Comparison of ENCODE assay signal across 8 mouse cellular contexts in genomic region chr5:100632540-100633129, GRCm38 (mm10). TPM values are rescaled to one million over a fixed set of nuclear protein-coding genes. Genes with fewer than 3 reads are reported as not detected.
DNase-seq lines count a peak whose midpoint lies in the region; ATAC-seq and TF ChIP-seq lines count a peak whose summit lies in the region.

No protein-coding gene starts in this region.

- H3K4me1 ChIP-seq in embryonic facial prominence, embryonic 14.5 days (ENCODE audit: control insufficient read depth, insufficient read depth, low read length), result no peaks in the 10 kb centered on the region
- H3K4me1 ChIP-seq in embryonic facial prominence, embryonic 10.5 days, result peaks cover 12% of the 10 kb centered on the region; the same call in 1 of the 2 replicates
- 0 out of 2 replicates have a peak, but pooled peaks cover 3% of the 10 kb centered on the region for H3K4me1 ChIP-seq in kidney, embryonic 16.5 days (ENCODE audit: insufficient read depth, low read length)
- no peaks in the 10 kb centered on the region for H3K4me1 ChIP-seq in stomach, postnatal 0 days (replicated peaks; ENCODE audit: control insufficient read depth, insufficient read depth)

- no peak overlapping the region for H3K4me3 ChIP-seq in embryonic facial prominence, embryonic 14.5 days (ENCODE audit: low read depth, low read length)
- H3K4me3 ChIP-seq in embryonic facial prominence, embryonic 10.5 days, result no peak overlapping the region
- no peak overlapping the region for H3K4me3 ChIP-seq in kidney, embryonic 16.5 days (ENCODE audit: low read length)
- no peak overlapping the region for H3K4me3 ChIP-seq in stomach, postnatal 0 days (ENCODE audit: low read depth, low read length)

- peak; percentile 73 for DNase-seq in embryonic facial prominence, embryonic 14.5 days (ENCODE audit: low spot score)
- DNase-seq in embryonic facial prominence, embryonic 10.5 days (ENCODE audit: low spot score), result no peak
- peak; percentile 21 to 61 for DNase-seq in urinary bladder, adult 18-20 months (ENCODE audit: low spot score in 2 of 2)
- DNase-seq in urinary bladder, postnatal 25 days (ENCODE audit: low spot score), result no peak
- peak; percentile 62 for DNase-seq in stomach, postnatal 0 days (ENCODE audit: low spot score)
- DNase-seq in cerebellum, adult 9-10 months, result no peak
- no peak for DNase-seq in ovary, postnatal 36 days (ENCODE audit: low spot score)

- no peak for TF ChIP-seq CTCF in stomach, postnatal 0 days (IDR thresholded peaks at IDR 0.05; ENCODE audit: low read depth)

- no peaks in the 10 kb centered on the region for H3K9me3 ChIP-seq in embryonic facial prominence, embryonic 14.5 days (ENCODE audit: control insufficient read depth, low read length)
- H3K9me3 ChIP-seq in embryonic facial prominence, embryonic 10.5 days, result no peaks in the 10 kb centered on the region
- H3K9me3 ChIP-seq in kidney, embryonic 16.5 days (ENCODE audit: low read length), result no peaks in the 10 kb centered on the region
- no peaks in the 10 kb centered on the region for H3K9me3 ChIP-seq in stomach, postnatal 0 days (ENCODE audit: control insufficient read depth, low read length)

- no peak overlapping the region for H3K4me2 ChIP-seq in embryonic facial prominence, embryonic 14.5 days (ENCODE audit: low read depth, low read length)
- no peak overlapping the region for H3K4me2 ChIP-seq in kidney, embryonic 16.5 days (replicated peaks; ENCODE audit: low read depth, low read length)
- H3K4me2 ChIP-seq in stomach, postnatal 0 days (replicated peaks; ENCODE audit: low read depth), result no peak overlapping the region

- 74% methylated on average over 8 of the region's 8 CpGs for whole genome bisulfite sequencing in embryonic facial prominence, embryonic 14.5 days
- WGBS in embryonic facial prominence, embryonic 10.5 days, result 82% methylated on average over 8 of the region's 8 CpGs
- WGBS in kidney, embryonic 16.5 days, result 71% methylated on average over 8 of the region's 8 CpGs
- 52% methylated on average over 8 of the region's 8 CpGs for WGBS in stomach, postnatal 0 days

- H3K9ac ChIP-seq in embryonic facial prominence, embryonic 14.5 days (ENCODE audit: low read depth, low read length), result no peak overlapping the region
- no peak overlapping the region for H3K9ac ChIP-seq in kidney, embryonic 16.5 days (replicated peaks; ENCODE audit: low read length)
- H3K9ac ChIP-seq in stomach, postnatal 0 days (ENCODE audit: low read length), result no peak overlapping the region

- H3K27me3 ChIP-seq in embryonic facial prominence, embryonic 14.5 days (replicated peaks; ENCODE audit: control insufficient read depth, insufficient read depth, low read length), result no peaks in the 10 kb centered on the region
- H3K27me3 ChIP-seq in embryonic facial prominence, embryonic 10.5 days (replicated peaks; ENCODE audit: low read depth, poor library complexity, severe bottlenecking), result no peaks in the 10 kb centered on the region
- no peaks in the 10 kb centered on the region for H3K27me3 ChIP-seq in kidney, embryonic 16.5 days (ENCODE audit: insufficient read depth, low read length)
- H3K27me3 ChIP-seq in stomach, postnatal 0 days (ENCODE audit: control insufficient read depth, insufficient read depth, low read length), result no peaks in the 10 kb centered on the region

- ATAC-seq in embryonic facial prominence, embryonic 14.5 days (ENCODE audit: low read depth), result 0 out of 2 replicates have a peak, but pooled peaks have one; percentile 62
- ATAC-seq in kidney, embryonic 16.5 days (ENCODE audit: low FRiP score, low TSS enrichment), result peak; percentile 72; the same call in 1 of the 2 replicates
- ATAC-seq in stomach, postnatal 0 days (ENCODE audit: low FRiP score, low TSS enrichment), result peak; percentile 95

- TF ChIP-seq EP300 in stomach, postnatal 0 days (optimal IDR thresholded peaks at IDR 0.05), result no peak

- no peak overlapping the region for H3K27ac ChIP-seq in embryonic facial prominence, embryonic 14.5 days (replicated peaks; ENCODE audit: low read depth, low read length)
- no peak overlapping the region for H3K27ac ChIP-seq in embryonic facial prominence, embryonic 10.5 days (replicated peaks)
- no peak overlapping the region for H3K27ac ChIP-seq in kidney, embryonic 16.5 days (ENCODE audit: low read length)
- H3K27ac ChIP-seq in stomach, postnatal 0 days (replicated peaks), result peak overlapping the region; percentile 72

- H3K36me3 ChIP-seq in embryonic facial prominence, embryonic 14.5 days (ENCODE audit: control insufficient read depth, insufficient read depth, low read length), result no peaks in the 10 kb centered on the region
- H3K36me3 ChIP-seq in embryonic facial prominence, embryonic 10.5 days (replicated peaks), result no peaks in the 10 kb centered on the region
- H3K36me3 ChIP-seq in kidney, embryonic 16.5 days (ENCODE audit: insufficient read depth, low read length), result no peaks in the 10 kb centered on the region
- H3K36me3 ChIP-seq in stomach, postnatal 0 days (ENCODE audit: control insufficient read depth, insufficient read depth, low read length), result no peaks in the 10 kb centered on the region

RNA-seq across cellular contexts. Expression of gene Coq2, which starts 42.3 kb away (rescaled TPM):
- polyA plus RNA-seq in embryonic facial prominence, embryonic 14.5 days (2014; fragmentation: Nextera tagmentation; extraction: Ambion mirVana), result 59.7 and 61.8 TPM in 2 replicates
- 59.6 and 63.7 TPM in 2 replicates for polyA plus RNA-seq in embryonic facial prominence, embryonic 10.5 days (2016; fragmentation: Nextera tagmentation; extraction: Ambion mirVana)
- 68.5 and 70.3 TPM in 2 replicates for polyA plus RNA-seq in kidney, embryonic 16.5 days (2015; fragmentation: Nextera tagmentation; extraction: Ambion mirVana)
- 52.1 and 52.3 TPM in 2 replicates for polyA plus RNA-seq in stomach, postnatal 0 days (2015; fragmentation: Nextera tagmentation; extraction: Ambion mirVana)

Comparison
In these comparisons a context has a peak if more than half of its experiments do, and no peak if none do; other contexts are left out.
1. DNase-seq: peak in embryonic facial prominence, embryonic 14.5 days (single experiment), urinary bladder, adult 18-20 months (2 of 2) and stomach, postnatal 0 days (single experiment); none in embryonic facial prominence, embryonic 10.5 days (single experiment), urinary bladder, postnatal 25 days (single experiment), cerebellum, adult 9-10 months (single experiment) and ovary, postnatal 36 days (single experiment).
2. Peak in every context shown above with its lines, with median percentiles within 50 percentile points of each other: ATAC-seq.